Mouse (Mus musculus) gastrocnemius, adult 8-10 months (tissue): ENCODE data around the gene Grap2. TPM values are rescaled to one million over a fixed set of nuclear protein-coding genes. Genes with fewer than 3 reads are reported as not detected.

Experiments
- DNase-seq, 2 experiments: peaks; one replicate each; pipeline ENCODE4 v3.0.0; 2022; ENCODE audit warnings: low spot score in 2 of 2
- total RNA-seq, 4 experiments: library from RNA; stranded (reverse); gene quantifications; 2 replicates each; pipeline ENCODE4 v1.2.4; 2022

The Grap2 gene
- total RNA-seq: under 1 TPM in 2 of 4 experiments, not detected in 2; 0.07 to 0.13 TPM

- no peak for DNase-seq
Observed at GRCm38 (mm10) chr15:80572291-80572690, at the start of gene Grap2. Grap2 (plus strand) TSS chr15:80572594.

- no peak for DNase-seq
Observed at GRCm38 (mm10) chr15:80529955-80530869, 42.2 kb upstream of the Grap2 start.

- DNase-seq: no peak
Observed at GRCm38 (mm10) chr15:80531026-80531425, 41.4 kb upstream of the Grap2 start.

GRCm38 (mm10) chr15:80532281-80533072 is 39.9 kb upstream of the Grap2 start:
- no peak for DNase-seq

- DNase-seq: no peak
Observed at GRCm38 (mm10) chr15:80533274-80533673, 39.1 kb upstream of the Grap2 start.

GRCm38 (mm10) chr15:80536051-80536450 is 36.3 kb upstream of the Grap2 start:
- DNase-seq: no peak

GRCm38 (mm10) chr15:80538075-80538474 is 34.3 kb upstream of the Grap2 start:
- no peak for DNase-seq

- no peak for DNase-seq
Observed at GRCm38 (mm10) chr15:80538671-80539340, 33.6 kb upstream of the Grap2 start.

GRCm38 (mm10) chr15:80544115-80544514 is 28.3 kb upstream of the Grap2 start:
- DNase-seq: no peak

GRCm38 (mm10) chr15:80545430-80545829 is 27.0 kb upstream of the Grap2 start:
- no peak for DNase-seq

- DNase-seq: no peak
Observed at GRCm38 (mm10) chr15:80554860-80555822, 17.3 kb upstream of the Grap2 start.

- DNase-seq: no peak
Observed at GRCm38 (mm10) chr15:80556021-80556420, 16.4 kb upstream of the Grap2 start.

- no peak for DNase-seq
Observed at GRCm38 (mm10) chr15:80557745-80558144, 14.6 kb upstream of the Grap2 start.

GRCm38 (mm10) chr15:80559534-80559933 is 12.9 kb upstream of the Grap2 start:
- no peak for DNase-seq

- no peak for DNase-seq
Observed at GRCm38 (mm10) chr15:80559978-80560377, 12.4 kb upstream of the Grap2 start.

GRCm38 (mm10) chr15:80560646-80561580 is 11.5 kb upstream of the Grap2 start:
- no peak for DNase-seq

GRCm38 (mm10) chr15:80562446-80562845 is 9.9 kb upstream of the Grap2 start:
- DNase-seq: no peak

GRCm38 (mm10) chr15:80563634-80564208 is 8.7 kb upstream of the Grap2 start:
- DNase-seq: no peak

GRCm38 (mm10) chr15:80565106-80565665 is 7.2 kb upstream of the Grap2 start, which contains the start of gene Enthd1:
Enthd1 (minus strand) TSS chr15:80565156.
- DNase-seq: no peak
